Mouse (Mus musculus) hindbrain, embryonic 13.5 days (tissue): ENCODE results near the gene Tgm2. TPM values are rescaled to one million over a fixed set of nuclear protein-coding genes. Genes with fewer than 3 reads are reported as not detected.

Source experiments
- ATAC-seq: fragments of 200-750 bp; cut with Nextera tagmentation; 2 replicates; pipeline ENCODE4 v1.8.0; 2017; ENCODE audit warnings: moderate TSS enrichment; ENCODE audit not compliant: low FRiP score
- H3K27ac ChIP-seq: fragments of 300-500 bp; sonication (generic); 2 replicates; pipeline ENCODE4 v1.5.1; 2015; ENCODE audit warnings: inconsistent platforms, mild to moderate bottlenecking, moderate library complexity
- H3K27me3 ChIP-seq: fragments of 300-500 bp; sonication (generic); 2 replicates; pipeline ENCODE4 v1.6.1; 2015; ENCODE audit warnings: mild to moderate bottlenecking, inconsistent platforms
- H3K36me3 ChIP-seq: fragments of 300-500 bp; sonication (generic); 2 replicates; pipeline ENCODE4 v1.6.1; 2015; ENCODE audit warnings: mild to moderate bottlenecking, inconsistent platforms
- H3K4me1 ChIP-seq: fragments of 300-500 bp; sonication (generic); replicated peaks from 2 replicates; pipeline ENCODE4 v1.6.1; 2015; ENCODE audit warnings: inconsistent platforms
- H3K4me2 ChIP-seq: fragments of 300-500 bp; sonication (generic); 2 replicates; pipeline ENCODE4 v1.6.1; 2015; ENCODE audit warnings: inconsistent platforms, mild to moderate bottlenecking, moderate library complexity
- H3K4me3 ChIP-seq: fragments of 300-500 bp; sonication (generic); 2 replicates; pipeline ENCODE4 v1.5.1; 2015; ENCODE audit warnings: mild to moderate bottlenecking, inconsistent platforms
- H3K9ac ChIP-seq: fragments of 300-500 bp; sonication (generic); 2 replicates; pipeline ENCODE4 v1.6.1; 2015; ENCODE audit warnings: mild to moderate bottlenecking, inconsistent platforms
- H3K9me3 ChIP-seq: fragments of 300-500 bp; sonication (generic); 2 replicates; pipeline ENCODE4 v1.6.1; 2016; ENCODE audit warnings: inconsistent platforms
- WGBS: fragments of 180-500 bp; shearing (Covaris S2); methylation state at CpG from one replicate; pipeline ENCODE4 v1.1.7; 2015; 5-methylcytosine and 5-hydroxymethylcytosine counted together
- polyA plus RNA-seq: library from polyadenylated mRNA; unstranded; fragments of >200 nt; fragmentation: Nextera tagmentation; extraction: Ambion mirVana; gene quantifications from 2 replicates; pipeline ENCODE4 v1.2.1, GENCODE M21; 2015

Gene Tgm2
- polyA plus RNA-seq, 1 experiment from 2014 or later = 10.1 TPM

- no peaks in the 10 kb centered on the region for H3K36me3 ChIP-seq
- WGBS = 88% methylated on average over 5 of the region's 5 CpGs
- no peaks in the 10 kb centered on the region for H3K9me3 ChIP-seq
- no peak overlapping the region for H3K4me3 ChIP-seq
- no peak overlapping the region for H3K9ac ChIP-seq
- no peak overlapping the region for H3K4me2 ChIP-seq
- H3K27ac ChIP-seq = no peak overlapping the region
- H3K4me1 ChIP-seq = peaks cover 6% of the 10 kb centered on the region; the same call in 1 of the 2 replicates
- 0 out of 2 replicates have a peak, but pooled peaks cover 3% of the 10 kb centered on the region for H3K27me3 ChIP-seq
- no peak for ATAC-seq
Observed at GRCm38 (mm10) chr2:158098730-158099129, 47.5 kb downstream of the Tgm2 start.

DNA sequence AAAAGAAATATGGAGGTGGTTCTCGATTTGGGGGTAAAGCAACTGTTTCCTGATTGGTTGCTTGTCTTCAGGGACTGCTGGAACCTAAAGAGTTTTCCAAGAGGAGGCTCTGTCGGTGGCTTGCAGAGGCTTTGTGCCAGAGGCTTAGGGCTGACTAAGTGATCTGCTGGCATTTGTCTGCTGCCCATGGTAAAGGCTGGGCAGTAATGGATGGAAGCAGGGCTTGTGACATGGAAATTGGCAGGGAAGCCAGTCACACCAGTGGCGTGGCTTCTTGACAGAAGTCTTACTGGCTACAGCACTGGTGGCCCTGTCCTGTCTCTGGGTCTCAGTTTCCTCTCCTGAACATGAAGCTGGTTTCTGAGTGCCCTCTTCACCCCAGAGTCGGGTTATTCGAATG is 49.2 kb downstream of the Tgm2 start:
- Histone ChIP-seq H3K4me3 (no peak overlapping the region), H3K4me2 (no peak overlapping the region), H3K4me1 (peaks cover 13% of the 10 kb centered on the region; the same call in 1 of the 2 replicates), H3K9ac (no peak overlapping the region), H3K9me3 (no peaks in the 10 kb centered on the region), H3K27ac (no peak overlapping the region), H3K27me3 (no peaks in the 10 kb centered on the region), H3K36me3 (no peaks in the 10 kb centered on the region)
- ATAC-seq = no peak
- 91% methylated on average over 5 of the region's 5 CpGs for WGBS

- Histone ChIP-seq H3K4me1 (peaks cover 13% of the 10 kb centered on the region; the same call in 1 of the 2 replicates), H3K27me3 (no peaks in the 10 kb centered on the region), H3K36me3 (no peaks in the 10 kb centered on the region), H3K4me3 (no peak overlapping the region), H3K9ac (no peak overlapping the region), H3K4me2 (no peak overlapping the region), H3K9me3 (no peaks in the 10 kb centered on the region), H3K27ac (no peak overlapping the region)
- no peak for ATAC-seq
- WGBS = 85% methylated on average over 5 of the region's 5 CpGs
Observed at GRCm38 (mm10) chr2:158094846-158095245, 51.4 kb downstream of the Tgm2 start.

- WGBS = 86% methylated on average over 7 of the region's 7 CpGs
- H3K9ac ChIP-seq = no peak overlapping the region
- no peaks in the 10 kb centered on the region for H3K9me3 ChIP-seq
- no peaks in the 10 kb centered on the region for H3K36me3 ChIP-seq
- peaks cover 13% of the 10 kb centered on the region; the same call in 1 of the 2 replicates for H3K4me1 ChIP-seq
- H3K27ac ChIP-seq = no peak overlapping the region
- ATAC-seq = no peak
- no peak overlapping the region for H3K4me3 ChIP-seq
- H3K27me3 ChIP-seq = no peaks in the 10 kb centered on the region
- no peak overlapping the region for H3K4me2 ChIP-seq
Observed at GRCm38 (mm10) chr2:158094300-158094699, 51.9 kb downstream of the Tgm2 start.

DNA sequence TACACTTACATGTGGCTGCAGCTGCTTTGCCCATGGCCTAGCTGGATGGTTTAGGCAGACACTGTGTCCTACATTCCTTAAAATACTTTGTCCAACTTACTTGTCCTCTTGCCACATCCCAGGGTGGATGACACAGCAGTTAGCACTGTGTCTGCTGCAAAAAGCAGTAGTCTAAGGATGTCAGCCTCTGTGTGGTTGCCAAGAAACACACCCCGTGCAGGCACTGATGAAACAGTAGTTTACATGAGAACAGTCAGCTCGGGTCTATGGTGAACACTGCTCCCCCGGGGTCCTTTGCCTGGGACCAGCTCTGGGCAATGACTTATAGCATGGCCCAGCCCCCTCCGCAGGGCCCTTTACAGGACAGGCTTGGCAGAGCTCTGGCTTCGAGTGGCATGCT is 52.9 kb downstream of the Tgm2 start:
- no peak for ATAC-seq
- Histone ChIP-seq H3K27ac (0 out of 2 replicates have a peak overlapping the region, but pooled peaks have one; percentile 4), H3K4me2 (no peak overlapping the region), H3K9ac (no peak overlapping the region), H3K4me3 (no peak overlapping the region), H3K27me3 (no peaks in the 10 kb centered on the region), H3K9me3 (no peaks in the 10 kb centered on the region), H3K4me1 (peaks cover 13% of the 10 kb centered on the region; the same call in 1 of the 2 replicates), H3K36me3 (no peaks in the 10 kb centered on the region)
- WGBS = 50% methylated on average over 5 of the region's 5 CpGs

DNA sequence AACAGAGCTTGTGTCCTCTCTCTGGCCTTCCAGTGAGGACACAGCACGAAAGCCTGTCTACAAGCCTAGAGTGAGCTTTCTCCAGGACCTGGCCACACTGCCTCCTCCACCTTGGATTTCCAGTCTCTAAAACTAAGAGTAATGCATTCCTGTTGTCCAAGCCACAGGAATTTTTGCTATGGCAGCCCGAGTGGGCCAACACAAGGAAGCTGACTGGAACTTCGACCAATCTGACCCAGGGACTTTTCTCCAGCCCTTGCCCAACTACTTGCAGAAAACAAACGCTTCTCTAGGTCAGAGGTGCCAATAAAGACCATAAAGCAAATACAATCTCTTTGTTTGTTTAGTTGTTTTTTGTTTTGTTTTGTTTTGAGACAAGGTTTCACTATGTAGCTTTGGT is 56.1 kb downstream of the Tgm2 start:
- Histone ChIP-seq H3K27ac (no peak overlapping the region), H3K4me3 (no peak overlapping the region), H3K27me3 (no peaks in the 10 kb centered on the region), H3K9me3 (no peaks in the 10 kb centered on the region), H3K36me3 (no peaks in the 10 kb centered on the region), H3K9ac (no peak overlapping the region), H3K4me1 (peaks cover 13% of the 10 kb centered on the region; the same call in 1 of the 2 replicates), H3K4me2 (no peak overlapping the region)
- no peak for ATAC-seq
- 88% methylated on average over 4 of the region's 4 CpGs for WGBS

GRCm38 (mm10) chr2:158084486-158084885 is 61.8 kb downstream of the Tgm2 start:
- 57% methylated on average over 8 of the region's 8 CpGs for WGBS

DNA sequence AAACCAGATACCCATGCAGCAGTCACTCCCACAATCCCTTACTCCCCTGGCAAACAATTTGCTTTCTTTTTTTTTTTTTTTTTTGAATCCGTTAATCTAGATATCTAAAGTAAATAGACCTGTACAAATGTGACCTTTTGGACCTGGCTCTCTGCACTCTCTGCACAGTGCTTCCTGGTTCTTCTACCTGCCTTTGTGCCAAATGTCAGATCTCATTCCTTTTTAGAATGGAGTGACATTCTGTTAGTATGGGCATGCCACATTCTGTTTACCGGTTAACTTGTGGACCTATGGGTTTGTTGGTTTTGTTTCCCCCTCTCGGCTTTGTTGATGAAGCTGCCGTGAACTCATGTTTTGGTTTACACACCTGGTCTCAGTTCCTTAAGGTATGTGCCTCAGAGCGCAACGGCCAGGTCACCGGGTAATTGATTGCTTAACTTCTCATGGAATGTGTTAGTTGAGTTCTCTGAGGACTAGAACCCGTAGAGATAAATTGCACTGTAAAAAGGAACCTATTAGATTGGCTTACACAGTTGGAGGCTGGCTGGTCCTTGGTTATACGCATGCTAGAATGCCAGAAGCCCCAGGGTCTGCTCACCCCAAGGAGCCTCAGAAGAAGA is 65.5 kb downstream of the Tgm2 start:
- no peak for ATAC-seq
- H3K4me2 ChIP-seq = no peak overlapping the region
- H3K36me3 ChIP-seq = peaks cover 22% of the 10 kb centered on the region
- no peaks in the 10 kb centered on the region for H3K9me3 ChIP-seq
- 90% methylated on average over 9 of the region's 9 CpGs for WGBS
- H3K27ac ChIP-seq = no peak overlapping the region
- H3K4me1 ChIP-seq = peaks cover 13% of the 10 kb centered on the region; the same call in 1 of the 2 replicates
- H3K4me3 ChIP-seq = no peak overlapping the region
- H3K9ac ChIP-seq = no peak overlapping the region
- H3K27me3 ChIP-seq = no peaks in the 10 kb centered on the region

More at GRCm38 (mm10) chr2:158084486-158084885, 61.8 kb downstream of the Tgm2 start:
- H3K9ac ChIP-seq = no peak overlapping the region
- no peak overlapping the region for H3K4me3 ChIP-seq
- H3K4me2 ChIP-seq = no peak overlapping the region
- H3K4me1 ChIP-seq = peaks cover 6% of the 10 kb centered on the region; the same call in 1 of the 2 replicates
- H3K9me3 ChIP-seq = no peaks in the 10 kb centered on the region
- H3K36me3 ChIP-seq = no peaks in the 10 kb centered on the region
- no peak for ATAC-seq
- H3K27me3 ChIP-seq = no peaks in the 10 kb centered on the region
- H3K27ac ChIP-seq = no peak overlapping the region

DNA sequence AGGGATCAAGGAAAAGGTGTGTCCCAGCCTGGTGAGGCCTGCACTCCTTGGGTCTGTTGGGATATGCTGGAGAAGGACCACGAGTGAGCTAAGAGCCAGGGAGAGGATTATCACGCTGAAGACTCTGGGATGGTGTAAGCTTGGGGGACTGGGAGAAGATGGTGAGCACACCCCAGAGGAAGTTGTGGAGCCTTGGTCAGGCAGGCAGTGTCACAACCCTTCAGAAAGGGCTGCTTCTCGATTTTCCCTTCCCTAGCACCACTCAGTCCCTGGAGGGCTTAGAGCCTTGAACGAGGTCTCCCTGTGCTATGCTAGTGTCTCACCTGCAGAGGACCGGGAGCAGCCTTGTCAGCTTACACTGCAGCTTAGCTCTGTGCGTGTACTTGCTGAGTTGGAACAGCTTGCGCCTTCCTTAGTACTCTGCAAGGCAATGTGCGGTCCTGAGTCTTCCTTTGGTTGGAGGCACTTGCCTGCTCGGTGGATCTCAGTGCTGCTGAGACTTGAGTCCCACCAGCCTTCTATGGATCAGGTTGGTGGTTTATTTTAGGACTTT is 66.3 kb downstream of the Tgm2 start:
- H3K4me3 ChIP-seq = no peak overlapping the region
- H3K9me3 ChIP-seq = no peaks in the 10 kb centered on the region
- no peak overlapping the region for H3K4me2 ChIP-seq
- peaks cover 13% of the 10 kb centered on the region; the same call in 1 of the 2 replicates for H3K4me1 ChIP-seq
- H3K27ac ChIP-seq = 0 out of 2 replicates have a peak overlapping the region, but pooled peaks have one; percentile 24
- H3K36me3 ChIP-seq = peaks cover 30% of the 10 kb centered on the region
- no peaks in the 10 kb centered on the region for H3K27me3 ChIP-seq
- no peak overlapping the region for H3K9ac ChIP-seq
- 72% methylated on average over 9 of the region's 9 CpGs for WGBS
- 0 out of 2 replicates have a peak, but pooled peaks have one; percentile 36 for ATAC-seq

- H3K27ac ChIP-seq = no peak overlapping the region; the same call in 1 of the 2 replicates
- H3K36me3 ChIP-seq = peaks cover 36% of the 10 kb centered on the region
- WGBS = 81% methylated on average over 7 of the region's 7 CpGs
- H3K9ac ChIP-seq = no peak overlapping the region
- H3K4me3 ChIP-seq = no peak overlapping the region
- peaks cover 13% of the 10 kb centered on the region; the same call in 1 of the 2 replicates for H3K4me1 ChIP-seq
- no peak for ATAC-seq
- no peaks in the 10 kb centered on the region for H3K9me3 ChIP-seq
- H3K4me2 ChIP-seq = no peak overlapping the region
- no peaks in the 10 kb centered on the region for H3K27me3 ChIP-seq
Observed at GRCm38 (mm10) chr2:158078971-158079370, 67.3 kb downstream of the Tgm2 start.

DNA sequence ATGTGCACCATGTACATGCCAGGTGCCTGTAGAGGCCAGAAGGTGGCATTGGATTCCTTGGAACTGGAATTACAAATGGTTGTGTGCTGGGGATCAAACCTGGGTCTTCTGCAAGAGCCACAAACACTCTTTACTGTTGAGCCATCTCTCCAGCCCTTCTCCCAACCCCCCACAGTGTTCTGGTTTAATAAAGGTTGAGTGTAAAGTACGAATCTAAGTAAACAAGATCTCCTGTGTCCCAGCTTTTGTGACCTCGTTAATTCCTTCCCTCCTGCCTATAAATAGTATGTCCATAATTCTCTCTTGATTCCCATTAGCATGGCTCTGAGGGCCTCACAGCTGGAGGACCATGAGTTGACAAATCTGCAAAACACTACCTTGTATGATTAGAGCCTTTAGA is 68.3 kb downstream of the Tgm2 start:
- WGBS = 80% methylated on average over 2 of the region's 2 CpGs
- ATAC-seq = no peak

DNA sequence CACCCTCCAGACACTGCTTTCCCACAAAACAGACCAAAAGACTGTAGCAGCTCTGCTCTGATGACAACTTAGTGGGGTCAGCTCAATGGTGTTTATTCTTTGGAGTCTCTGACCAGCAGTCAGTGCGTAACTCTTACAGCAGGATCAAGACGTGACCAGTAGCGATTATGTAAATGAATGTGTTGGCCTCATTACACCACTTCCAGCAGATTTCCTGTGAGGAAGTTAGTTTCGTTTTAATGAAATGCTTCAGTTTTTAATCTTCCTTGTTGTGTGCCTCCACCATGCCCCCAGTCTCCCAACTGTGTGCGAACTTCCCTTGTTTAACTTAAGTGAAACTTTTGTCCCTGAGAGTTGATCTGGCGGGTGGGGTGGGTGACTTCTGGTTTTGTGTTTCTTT is 69.5 kb downstream of the Tgm2 start:
- Histone ChIP-seq H3K4me2 (no peak overlapping the region), H3K27ac (no peak overlapping the region; the same call in 1 of the 2 replicates), H3K36me3 (peaks cover 52% of the 10 kb centered on the region), H3K4me3 (no peak overlapping the region), H3K4me1 (peaks cover 13% of the 10 kb centered on the region; the same call in 1 of the 2 replicates), H3K9ac (no peak overlapping the region), H3K27me3 (no peaks in the 10 kb centered on the region), H3K9me3 (no peaks in the 10 kb centered on the region)
- WGBS = 86% methylated on average over 6 of the region's 6 CpGs
- no peak for ATAC-seq

More for the DNA sequence above, 68.3 kb downstream of the Tgm2 start:
- H3K27me3 ChIP-seq = no peaks in the 10 kb centered on the region
- peaks cover 13% of the 10 kb centered on the region; the same call in 1 of the 2 replicates for H3K4me1 ChIP-seq
- no peaks in the 10 kb centered on the region for H3K9me3 ChIP-seq
- H3K9ac ChIP-seq = no peak overlapping the region
- H3K4me3 ChIP-seq = no peak overlapping the region
- peak overlapping the region; percentile 41; the same call in 1 of the 2 replicates for H3K27ac ChIP-seq
- peaks cover 39% of the 10 kb centered on the region for H3K36me3 ChIP-seq
- no peak overlapping the region for H3K4me2 ChIP-seq
